Mouse (Mus musculus) heart, embryonic 14.5 days (tissue): ENCODE data around the gene Btbd35f29. TPM values are rescaled to one million over a fixed set of nuclear protein-coding genes. Genes with fewer than 3 reads are reported as not detected.
"Not testable (repeated sequence)": the region's sequence is repeated elsewhere in the genome, so short reads cannot be mapped to it uniquely, and the experiment has no call there.

ENCODE experiments used
- ATAC-seq: fragments of 200-750 bp; cut with Nextera tagmentation; 2 replicates; pipeline ENCODE4 v1.8.0; 2017; ENCODE audit warnings: low read depth, moderate TSS enrichment; ENCODE audit not compliant: insufficient number of reproducible peaks, insufficient read depth, low FRiP score
- H3K27ac ChIP-seq, 2 experiments: fragments of 200-500 bp in 1 of 2; fragments of 300-500 bp in 1 of 2; sonication (generic) in 1 of 2; replicated peaks in 1 of 2; 2 replicates each; pipeline ENCODE4 v1.5.1; 2012 to 2014; ENCODE audit warnings: low read depth in 2 of 2, low read length in 2 of 2, control low read depth in 1 of 2, mild to moderate bottlenecking in 1 of 2, mixed read lengths in 1 of 2; ENCODE audit not compliant: control insufficient read depth in 1 of 2, insufficient read depth in 1 of 2
- H3K27me3 ChIP-seq: fragments of 300-500 bp; sonication (generic); 2 replicates; pipeline ENCODE4 v1.6.1; 2014; ENCODE audit warnings: mild to moderate bottlenecking, low read length, control low read depth; ENCODE audit not compliant: control insufficient read depth, insufficient read depth
- H3K36me3 ChIP-seq: fragments of 300-500 bp; sonication (generic); 2 replicates; pipeline ENCODE4 v1.6.1; 2014; ENCODE audit warnings: mild to moderate bottlenecking, control low read depth, low read length, mixed read lengths; ENCODE audit not compliant: control insufficient read depth, insufficient read depth
- H3K4me1 ChIP-seq, 2 experiments: fragments of 200-500 bp in 1 of 2; fragments of 300-500 bp in 1 of 2; sonication (generic) in 1 of 2; 2 replicates each; pipeline ENCODE4 v1.6.1; 2012 to 2014; ENCODE audit warnings: low read length in 2 of 2, control low read depth in 1 of 2, mixed read lengths in 1 of 2; ENCODE audit not compliant: control insufficient read depth in 2 of 2, insufficient read depth in 2 of 2
- H3K4me2 ChIP-seq: fragments of 300-500 bp; sonication (generic); 2 replicates; pipeline ENCODE4 v1.6.1; 2014; ENCODE audit warnings: mild to moderate bottlenecking, low read length
- H3K4me3 ChIP-seq, 2 experiments: fragments of 200-500 bp in 1 of 2; fragments of 300-500 bp in 1 of 2; sonication (generic) in 1 of 2; 2 replicates each; pipeline ENCODE4 v1.5.1; 2012 to 2014; ENCODE audit warnings: low read length in 2 of 2, mild to moderate bottlenecking in 2 of 2, control low read depth in 1 of 2, low read depth in 1 of 2, moderate library complexity in 1 of 2; ENCODE audit not compliant: control insufficient read depth in 1 of 2, insufficient read depth in 1 of 2
- H3K9ac ChIP-seq: fragments of 300-500 bp; sonication (generic); 2 replicates; pipeline ENCODE4 v1.6.1; 2014; ENCODE audit warnings: mild to moderate bottlenecking, low read length
- H3K9me3 ChIP-seq: fragments of 300-500 bp; sonication (generic); 2 replicates; pipeline ENCODE4 v1.6.1; 2016; ENCODE audit warnings: low read length, control low read depth; ENCODE audit not compliant: control insufficient read depth
- WGBS: fragments of 180-500 bp; shearing (Covaris S2); extraction: QIAGEN DNeasy Blood & Tissue Kit; methylation state at CpG from one replicate; pipeline ENCODE4 v1.1.7; 2014; 5-methylcytosine and 5-hydroxymethylcytosine counted together
- polyA plus RNA-seq: library from polyadenylated mRNA; unstranded; fragments of >200 nt; fragmentation: Nextera tagmentation; extraction: Ambion mirVana; gene quantifications from 2 replicates; pipeline ENCODE4 v1.2.1, GENCODE M21; 2014

The Btbd35f29 gene
- polyA plus RNA-seq, result not detected in 2 replicates

GRCm38 (mm10) chrX:31117374-31117773 lies at the start of gene Btbd35f29:
Gene Btbd35f29 (plus strand): TSS chrX:31117674.
- not testable (repeated sequence) for H3K4me3 ChIP-seq, H3K36me3 ChIP-seq, H3K4me1 ChIP-seq, H3K4me2 ChIP-seq, ATAC-seq, H3K27me3 ChIP-seq, H3K27ac ChIP-seq, H3K9me3 ChIP-seq, H3K9ac ChIP-seq
- no CpG with 5 or more reads among the region's 4 CpGs for WGBS

- whole genome bisulfite sequencing, result 62% methylated on average over 2 of the region's 2 CpGs
- H3K27me3 ChIP-seq, H3K36me3 ChIP-seq, H3K9ac ChIP-seq, H3K27ac ChIP-seq, H3K4me2 ChIP-seq, ATAC-seq, H3K4me3 ChIP-seq, H3K4me1 ChIP-seq, H3K9me3 ChIP-seq: not testable (repeated sequence)
These were observed 23.9 kb downstream of the Btbd35f29 start for GRCm38 (mm10) chrX:31141416-31141815.

GRCm38 (mm10) chrX:31145144-31145543 lies 27.7 kb downstream of the Btbd35f29 start:
- not testable (repeated sequence) for H3K9ac ChIP-seq, H3K27ac ChIP-seq, H3K27me3 ChIP-seq, ATAC-seq, H3K36me3 ChIP-seq, H3K4me2 ChIP-seq, H3K4me1 ChIP-seq, H3K9me3 ChIP-seq, H3K4me3 ChIP-seq

GRCm38 (mm10) chrX:31145835-31146234 lies 28.4 kb downstream of the Btbd35f29 start:
- H3K4me3 ChIP-seq, H3K36me3 ChIP-seq, ATAC-seq, H3K9me3 ChIP-seq, H3K4me2 ChIP-seq, H3K27me3 ChIP-seq, H3K27ac ChIP-seq, H3K9ac ChIP-seq, H3K4me1 ChIP-seq: not testable (repeated sequence)
- WGBS, result 65% methylated on average over 1 of the region's 1 CpGs

- 66% methylated on average over 2 of the region's 2 CpGs for WGBS
- ATAC-seq, H3K4me3 ChIP-seq, H3K36me3 ChIP-seq, H3K4me2 ChIP-seq, H3K27ac ChIP-seq, H3K27me3 ChIP-seq, H3K4me1 ChIP-seq, H3K9ac ChIP-seq: not testable (repeated sequence)
- H3K9me3 ChIP-seq, result peaks cover 22% of the 10 kb centered on the region
These were observed 41.1 kb downstream of the Btbd35f29 start for GRCm38 (mm10) chrX:31158534-31159085.

- not testable (repeated sequence) for H3K4me1 ChIP-seq, H3K4me2 ChIP-seq, H3K9ac ChIP-seq, H3K4me3 ChIP-seq, H3K27me3 ChIP-seq, ATAC-seq, H3K36me3 ChIP-seq, H3K27ac ChIP-seq
- peaks cover 26% of the 10 kb centered on the region for H3K9me3 ChIP-seq
- WGBS, result 50% methylated on average over 2 of the region's 2 CpGs
These were observed 42.2 kb downstream of the Btbd35f29 start for GRCm38 (mm10) chrX:31159450-31160322.

- H3K9me3 ChIP-seq, result peaks cover 30% of the 10 kb centered on the region
- not testable (repeated sequence) for ATAC-seq, H3K4me2 ChIP-seq, H3K27ac ChIP-seq, H3K9ac ChIP-seq, H3K4me3 ChIP-seq, H3K36me3 ChIP-seq, H3K4me1 ChIP-seq, H3K27me3 ChIP-seq
- WGBS, result 84% methylated on average over 4 of the region's 4 CpGs
These were observed 43.1 kb downstream of the Btbd35f29 start for GRCm38 (mm10) chrX:31160554-31160953.
